Mouse (Mus musculus): Measurements from ENCODE around the gene Usp7. TPM values are rescaled to one million over a fixed set of nuclear protein-coding genes. Genes with fewer than 3 reads are reported as not detected.
"Not testable (repeated sequence)": the region's sequence is repeated elsewhere in the genome, so short reads cannot be mapped to it uniquely, and the experiment has no call there.

Usp7 gene
- polyA plus RNA-seq, 1 experiment from 2014 or later = 45.4 TPM

DNA sequence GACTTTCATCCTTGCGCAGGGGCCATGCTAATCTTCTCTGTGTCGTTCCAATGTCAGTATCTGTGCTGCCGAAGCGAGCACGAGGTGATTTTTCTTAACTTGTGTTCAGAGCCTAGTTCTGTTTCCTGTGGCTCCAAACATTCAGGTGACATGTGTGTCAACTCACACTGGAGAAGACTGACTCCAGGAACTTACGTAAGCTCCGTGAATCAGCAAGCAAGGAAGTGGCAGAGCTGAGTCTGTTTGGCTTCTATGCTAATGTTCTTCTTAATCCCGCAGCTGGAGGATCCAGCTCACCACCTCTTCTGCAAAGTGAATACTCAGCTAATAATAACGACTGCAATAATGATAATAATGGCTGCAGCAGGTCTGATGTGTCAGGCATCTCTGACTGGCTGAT is 25.9 kb downstream of the Usp7 start:
- Histone ChIP-seq H3K4me1 (replicated peaks; ENCODE audit: control insufficient read depth, insufficient read depth, low read length) (no peaks in the 10 kb centered on the region), H3K4me3 (ENCODE audit: low read depth, low read length) (no peak overlapping the region), H3K4me2 (ENCODE audit: low read length) (no peak overlapping the region), H3K9ac (ENCODE audit: low read length) (no peak overlapping the region), H3K27me3 (replicated peaks; ENCODE audit: control insufficient read depth, insufficient read depth, low read length) (no peaks in the 10 kb centered on the region), H3K27ac (ENCODE audit: low read depth) (no peak overlapping the region), H3K36me3 (ENCODE audit: control insufficient read depth, insufficient read depth, low read length) (no peaks in the 10 kb centered on the region), H3K9me3 (ENCODE audit: control insufficient read depth, low read length) (no peaks in the 10 kb centered on the region)
- WGBS = 56% methylated on average over 9 of the region's 9 CpGs
- DNase-seq (ENCODE audit: low spot score) (no peak), ATAC-seq (replicated peaks; ENCODE audit: low FRiP score, low TSS enrichment, low read depth) (no peak)

DNA sequence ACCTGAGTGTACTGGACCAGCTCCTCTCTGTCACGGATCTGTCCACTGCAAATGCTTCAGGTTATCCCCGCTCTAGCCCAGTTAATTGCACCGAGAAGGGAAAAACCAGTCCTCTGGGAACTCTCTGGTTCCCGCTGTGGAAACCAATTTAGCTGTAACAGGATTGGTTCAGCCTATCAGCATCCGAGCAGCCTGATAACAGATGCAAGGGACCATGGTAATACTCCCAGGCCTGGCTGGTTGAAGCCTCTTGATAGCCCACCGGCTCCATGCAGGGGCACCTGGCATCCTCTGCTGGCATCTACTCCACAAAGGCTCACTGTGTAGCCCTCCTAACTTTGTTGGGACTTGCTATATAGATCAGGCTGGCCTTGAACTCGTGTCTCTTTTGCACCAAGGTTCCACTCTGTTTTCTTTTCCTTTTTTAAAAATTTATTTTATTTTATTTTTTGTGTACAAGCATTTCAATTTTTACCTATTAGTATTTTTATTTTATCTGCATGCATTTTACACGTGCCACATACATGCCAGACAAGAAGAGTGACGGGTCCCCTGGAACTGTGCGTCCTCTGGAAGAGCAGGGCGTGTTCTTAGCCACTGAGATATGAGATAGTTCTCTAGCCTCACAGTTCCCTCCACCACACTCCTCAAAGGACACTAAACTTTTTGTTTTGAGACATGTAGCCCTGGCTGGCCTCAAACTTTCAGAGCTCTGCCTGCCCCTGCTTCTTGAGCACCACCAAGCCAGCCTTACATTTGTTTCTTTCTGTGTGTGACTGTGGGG is 27.8 kb downstream of the Usp7 start:
- DNase-seq (ENCODE audit: low spot score) = no peak
- H3K9me3 ChIP-seq (ENCODE audit: control insufficient read depth, low read length) = no peaks in the 10 kb centered on the region
- no peaks in the 10 kb centered on the region for H3K27me3 ChIP-seq (replicated peaks; ENCODE audit: control insufficient read depth, insufficient read depth, low read length)
- H3K9ac ChIP-seq (ENCODE audit: low read length) = no peak overlapping the region
- no peaks in the 10 kb centered on the region for H3K36me3 ChIP-seq (ENCODE audit: control insufficient read depth, insufficient read depth, low read length)
- H3K4me2 ChIP-seq (ENCODE audit: low read length) = no peak overlapping the region
- H3K27ac ChIP-seq (ENCODE audit: low read depth) = no peak overlapping the region
- WGBS = 72% methylated on average over 11 of the region's 11 CpGs
- H3K4me3 ChIP-seq (ENCODE audit: low read depth, low read length) = no peak overlapping the region
- no peak for ATAC-seq (replicated peaks; ENCODE audit: low FRiP score, low TSS enrichment, low read depth)
- H3K4me1 ChIP-seq (replicated peaks; ENCODE audit: control insufficient read depth, insufficient read depth, low read length) = no peaks in the 10 kb centered on the region

DNA sequence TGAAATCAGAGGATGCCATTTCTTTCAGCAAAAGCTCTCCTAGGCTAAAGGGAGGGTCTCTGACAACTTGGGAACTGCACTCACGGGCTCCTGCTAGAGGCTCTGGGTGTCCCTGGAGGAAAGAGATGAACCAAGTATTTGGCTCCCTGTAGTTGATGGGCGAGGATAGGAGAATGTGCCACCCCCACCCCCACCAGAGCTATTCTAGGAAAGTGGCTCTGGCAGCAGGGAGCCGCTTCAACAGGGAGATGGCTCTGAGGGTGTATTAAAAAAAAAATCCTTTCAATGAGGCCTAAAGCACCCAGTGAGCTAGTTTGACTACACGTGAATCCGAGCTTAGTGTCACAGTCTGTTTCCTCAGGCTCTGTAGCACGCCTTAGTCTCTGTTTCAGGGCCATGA is 29.1 kb downstream of the Usp7 start:
- no peaks in the 10 kb centered on the region for H3K4me1 ChIP-seq (replicated peaks; ENCODE audit: control insufficient read depth, insufficient read depth, low read length)
- no peaks in the 10 kb centered on the region for H3K27me3 ChIP-seq (replicated peaks; ENCODE audit: control insufficient read depth, insufficient read depth, low read length)
- ATAC-seq (replicated peaks; ENCODE audit: low FRiP score, low TSS enrichment, low read depth) (no peak), DNase-seq (ENCODE audit: low spot score) (no peak)
- no peak overlapping the region for H3K9ac ChIP-seq (ENCODE audit: low read length)
- WGBS = 71% methylated on average over 6 of the region's 6 CpGs
- no peak overlapping the region for H3K4me2 ChIP-seq (ENCODE audit: low read length)
- no peaks in the 10 kb centered on the region for H3K9me3 ChIP-seq (ENCODE audit: control insufficient read depth, low read length)
- no peak overlapping the region for H3K27ac ChIP-seq (ENCODE audit: low read depth)
- H3K36me3 ChIP-seq (ENCODE audit: control insufficient read depth, insufficient read depth, low read length) = no peaks in the 10 kb centered on the region
- H3K4me3 ChIP-seq (ENCODE audit: low read depth, low read length) = no peak overlapping the region

DNA sequence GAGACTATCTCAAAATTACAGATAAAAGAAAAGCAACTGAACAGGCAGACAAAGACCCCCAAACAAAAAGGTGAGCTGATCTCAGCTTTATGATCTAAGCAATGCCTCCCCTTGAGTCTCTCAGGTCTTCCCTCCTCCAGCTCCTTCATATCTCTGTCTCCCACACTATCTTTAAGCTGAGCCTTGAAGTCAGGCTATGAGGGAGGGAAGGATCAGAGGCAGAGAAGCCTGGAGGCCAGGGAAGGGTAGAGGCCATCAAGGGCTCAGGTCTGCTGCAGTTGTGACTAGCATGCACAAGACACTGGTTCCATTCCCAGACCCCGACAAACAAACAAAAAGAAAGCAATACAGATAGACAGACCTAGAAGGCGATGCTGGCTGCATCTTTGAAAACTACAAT is 30.2 kb downstream of the Usp7 start:
- Histone ChIP-seq H3K27me3 (replicated peaks; ENCODE audit: control insufficient read depth, insufficient read depth, low read length) (no peaks in the 10 kb centered on the region), H3K4me3 (ENCODE audit: low read depth, low read length) (no peak overlapping the region), H3K27ac (ENCODE audit: low read depth) (no peak overlapping the region), H3K36me3 (ENCODE audit: control insufficient read depth, insufficient read depth, low read length) (no peaks in the 10 kb centered on the region), H3K4me1 (replicated peaks; ENCODE audit: control insufficient read depth, insufficient read depth, low read length) (no peaks in the 10 kb centered on the region), H3K4me2 (ENCODE audit: low read length) (no peak overlapping the region), H3K9me3 (ENCODE audit: control insufficient read depth, low read length) (no peaks in the 10 kb centered on the region), H3K9ac (ENCODE audit: low read length) (no peak overlapping the region)
- WGBS = 93% methylated on average over 2 of the region's 2 CpGs
- ATAC-seq (replicated peaks; ENCODE audit: low FRiP score, low TSS enrichment, low read depth) = no peak
- DNase-seq (ENCODE audit: low spot score) = no peak

DNA sequence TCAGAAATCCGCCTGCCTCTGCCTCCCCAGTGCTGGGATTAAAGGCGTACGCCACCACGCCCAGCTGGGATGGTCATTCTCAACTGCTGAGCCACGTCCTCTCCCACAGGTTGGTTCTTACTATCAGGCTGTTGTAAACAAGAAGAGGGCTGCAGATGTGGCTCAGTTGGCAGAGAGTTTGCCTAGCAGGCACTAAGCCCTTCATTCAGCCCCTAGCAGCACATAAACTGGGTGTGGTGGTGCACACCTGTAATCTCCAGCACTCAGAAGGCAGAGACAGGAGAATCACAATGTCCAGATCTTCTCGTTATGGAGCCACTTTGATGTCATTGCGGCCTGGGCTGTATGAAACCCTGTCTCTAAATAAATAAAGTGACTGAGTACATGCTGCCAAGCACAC is 31.1 kb downstream of the Usp7 start:
- H3K36me3 ChIP-seq (ENCODE audit: control insufficient read depth, insufficient read depth, low read length) = no peaks in the 10 kb centered on the region
- no peak overlapping the region for H3K4me3 ChIP-seq (ENCODE audit: low read depth, low read length)
- H3K4me1 ChIP-seq (replicated peaks; ENCODE audit: control insufficient read depth, insufficient read depth, low read length) = no peaks in the 10 kb centered on the region
- no peaks in the 10 kb centered on the region for H3K9me3 ChIP-seq (ENCODE audit: control insufficient read depth, low read length)
- no peak for ATAC-seq (replicated peaks; ENCODE audit: low FRiP score, low TSS enrichment, low read depth)
- no peak for DNase-seq (ENCODE audit: low spot score)
- H3K27me3 ChIP-seq (replicated peaks; ENCODE audit: control insufficient read depth, insufficient read depth, low read length) = no peaks in the 10 kb centered on the region
- 86% methylated on average over 7 of the region's 7 CpGs for WGBS
- no peak overlapping the region for H3K9ac ChIP-seq (ENCODE audit: low read length)
- no peak overlapping the region for H3K27ac ChIP-seq (ENCODE audit: low read depth)
- H3K4me2 ChIP-seq (ENCODE audit: low read length) = no peak overlapping the region

DNA sequence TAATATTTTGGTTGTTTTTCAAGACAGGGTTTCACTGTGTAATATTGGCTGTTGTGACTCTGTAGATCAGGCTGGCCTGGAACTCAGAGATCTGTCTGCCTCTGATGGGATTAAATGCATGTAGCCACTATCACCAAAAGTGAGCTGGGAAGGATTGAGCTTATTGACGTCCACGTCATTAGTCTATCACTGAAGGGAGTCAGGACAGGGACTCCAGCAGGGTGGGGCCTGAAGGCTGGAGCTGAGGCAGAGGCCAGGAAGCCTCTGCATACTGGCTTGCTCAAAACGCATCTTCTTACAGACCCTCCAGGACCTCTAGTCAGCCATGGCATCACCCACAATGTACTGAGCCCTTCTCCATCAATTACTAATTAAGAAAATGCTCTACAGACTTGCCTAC is 33.1 kb downstream of the Usp7 start:
- ATAC-seq (replicated peaks; ENCODE audit: low FRiP score, low TSS enrichment, low read depth) = no peak
- 68% methylated on average over 3 of the region's 3 CpGs for WGBS

DNA sequence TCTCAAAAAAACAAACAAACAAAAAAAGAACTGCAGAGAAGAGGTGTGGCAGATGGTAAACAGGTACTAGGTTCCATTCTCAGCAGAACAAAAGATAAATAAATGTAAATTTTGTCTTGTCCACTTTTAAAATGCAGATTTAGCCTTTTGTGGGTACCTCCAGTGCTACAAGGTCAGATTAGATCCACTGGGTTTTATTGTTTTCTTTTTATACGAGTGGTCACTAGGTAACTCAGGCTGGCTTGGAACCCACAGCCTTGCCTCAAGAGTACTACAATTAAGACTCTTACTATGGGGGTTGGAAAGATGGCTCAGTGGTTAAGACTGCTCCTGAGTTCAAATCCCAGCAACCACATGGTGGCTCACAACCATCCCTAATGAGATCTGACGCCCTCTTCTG is 33.9 kb downstream of the Usp7 start:
- Histone ChIP-seq H3K9ac (ENCODE audit: low read length) (no peak overlapping the region), H3K4me3 (ENCODE audit: low read depth, low read length) (no peak overlapping the region), H3K36me3 (ENCODE audit: control insufficient read depth, insufficient read depth, low read length) (no peaks in the 10 kb centered on the region), H3K9me3 (ENCODE audit: control insufficient read depth, low read length) (no peaks in the 10 kb centered on the region), H3K4me1 (replicated peaks; ENCODE audit: control insufficient read depth, insufficient read depth, low read length) (no peaks in the 10 kb centered on the region), H3K4me2 (ENCODE audit: low read length) (no peak overlapping the region), H3K27ac (ENCODE audit: low read depth) (no peak overlapping the region), H3K27me3 (replicated peaks; ENCODE audit: control insufficient read depth, insufficient read depth, low read length) (no peaks in the 10 kb centered on the region)
- 84% methylated on average over 2 of the region's 2 CpGs for WGBS
- no peak for DNase-seq (ENCODE audit: low spot score)
- no peak for ATAC-seq (replicated peaks; ENCODE audit: low FRiP score, low TSS enrichment, low read depth)

More for the DNA sequence above, 33.1 kb downstream of the Usp7 start:
- H3K27ac ChIP-seq (ENCODE audit: low read depth) = no peak overlapping the region
- H3K4me3 ChIP-seq (ENCODE audit: low read depth, low read length) = no peak overlapping the region
- no peaks in the 10 kb centered on the region for H3K27me3 ChIP-seq (replicated peaks; ENCODE audit: control insufficient read depth, insufficient read depth, low read length)
- no peak overlapping the region for H3K9ac ChIP-seq (ENCODE audit: low read length)
- no peaks in the 10 kb centered on the region for H3K4me1 ChIP-seq (replicated peaks; ENCODE audit: control insufficient read depth, insufficient read depth, low read length)
- no peak overlapping the region for H3K4me2 ChIP-seq (ENCODE audit: low read length)
- no peaks in the 10 kb centered on the region for H3K9me3 ChIP-seq (ENCODE audit: control insufficient read depth, low read length)
- no peaks in the 10 kb centered on the region for H3K36me3 ChIP-seq (ENCODE audit: control insufficient read depth, insufficient read depth, low read length)
- DNase-seq (ENCODE audit: low spot score) = no peak

DNA sequence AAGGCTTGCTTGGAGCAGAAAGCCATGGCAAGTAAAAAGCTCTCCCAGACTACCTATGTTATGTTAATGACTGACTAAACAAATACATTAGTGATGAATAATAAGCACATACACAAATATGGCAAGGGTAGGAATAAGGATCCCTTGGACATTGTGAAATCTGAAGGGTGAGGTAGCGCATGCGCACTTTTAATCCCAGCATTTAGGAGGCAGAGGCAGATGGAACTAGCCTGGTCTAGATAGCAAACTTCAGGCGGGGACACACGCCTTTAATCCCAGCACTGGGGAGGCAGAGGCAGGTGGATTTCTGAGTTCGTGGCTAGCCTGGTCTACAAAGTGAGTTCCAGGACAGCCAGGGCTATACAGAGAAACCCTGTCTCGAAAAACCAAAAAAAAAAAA is 34.5 kb downstream of the Usp7 start:
- H3K4me3 ChIP-seq (ENCODE audit: low read depth, low read length); H3K9ac ChIP-seq (ENCODE audit: low read length); H3K27me3 ChIP-seq (replicated peaks; ENCODE audit: control insufficient read depth, insufficient read depth, low read length); ATAC-seq (replicated peaks; ENCODE audit: low FRiP score, low TSS enrichment, low read depth); H3K4me2 ChIP-seq (ENCODE audit: low read length); H3K9me3 ChIP-seq (ENCODE audit: control insufficient read depth, low read length); H3K4me1 ChIP-seq (replicated peaks; ENCODE audit: control insufficient read depth, insufficient read depth, low read length); DNase-seq (ENCODE audit: low spot score); H3K27ac ChIP-seq (ENCODE audit: low read depth); H3K36me3 ChIP-seq (ENCODE audit: control insufficient read depth, insufficient read depth, low read length): not testable (repeated sequence)
- whole genome bisulfite sequencing = 94% methylated on average over 5 of the region's 6 CpGs

DNA sequence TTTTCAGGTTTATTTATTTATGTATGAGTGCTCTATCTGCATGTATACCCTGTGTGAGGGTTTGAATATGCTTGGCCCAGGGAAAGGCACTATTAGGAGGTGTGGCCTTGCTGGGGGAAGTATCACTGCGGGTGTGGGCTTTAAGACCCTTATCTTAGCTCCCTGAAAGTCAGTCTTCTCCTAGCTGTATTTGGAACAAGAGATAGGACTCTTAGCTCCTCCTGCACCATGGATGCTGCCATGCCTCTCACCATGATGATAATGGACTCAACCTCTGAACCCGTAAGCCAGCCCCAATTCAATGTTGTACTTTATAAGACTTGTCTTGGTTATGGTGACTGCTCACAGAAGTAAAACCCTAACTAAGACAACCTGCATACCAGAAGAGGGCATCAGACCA is 39.8 kb downstream of the Usp7 start:
- H3K9ac ChIP-seq (ENCODE audit: low read length) = no peak overlapping the region
- no peak for ATAC-seq (replicated peaks; ENCODE audit: low FRiP score, low TSS enrichment, low read depth)

More for the DNA sequence above, 39.8 kb downstream of the Usp7 start:
- no peak overlapping the region for H3K27ac ChIP-seq (ENCODE audit: low read depth)
- H3K4me3 ChIP-seq (ENCODE audit: low read depth, low read length) = no peak overlapping the region
- H3K9me3 ChIP-seq (ENCODE audit: control insufficient read depth, low read length) = no peaks in the 10 kb centered on the region
- H3K27me3 ChIP-seq (replicated peaks; ENCODE audit: control insufficient read depth, insufficient read depth, low read length) = no peaks in the 10 kb centered on the region
- H3K4me1 ChIP-seq (replicated peaks; ENCODE audit: control insufficient read depth, insufficient read depth, low read length) = no peaks in the 10 kb centered on the region
- no peak for DNase-seq (ENCODE audit: low spot score)
- no peak overlapping the region for H3K4me2 ChIP-seq (ENCODE audit: low read length)
- 79% methylated on average over 2 of the region's 2 CpGs for WGBS
- H3K36me3 ChIP-seq (ENCODE audit: control insufficient read depth, insufficient read depth, low read length) = no peaks in the 10 kb centered on the region
